Mouse (Mus musculus): ENCODE data around the gene Osbp2. TPM values are rescaled to one million over a fixed set of nuclear protein-coding genes. Genes with fewer than 3 reads are reported as not detected.

The Osbp2 gene
- polyA plus RNA-seq, 1 experiment from 2014 or later = 14.9 TPM

- no peaks in the 10 kb centered on the region for H3K36me3 ChIP-seq
- peaks cover 13% of the 10 kb centered on the region for H3K4me1 ChIP-seq (replicated peaks)
- no peak for ATAC-seq
- no peak overlapping the region for H3K4me3 ChIP-seq (replicated peaks)
- no peaks in the 10 kb centered on the region for H3K9me3 ChIP-seq
- H3K9ac ChIP-seq (replicated peaks) = no peak overlapping the region
- H3K27ac ChIP-seq = no peak overlapping the region
- no peak overlapping the region for H3K4me2 ChIP-seq (replicated peaks)
- no peaks in the 10 kb centered on the region for H3K27me3 ChIP-seq
- WGBS = 90% methylated on average over 2 of the region's 2 CpGs
Measured at GRCm38 (mm10) chr11:3738778-3739177, 124.9 kb downstream of the Osbp2 start.

- Histone ChIP-seq H3K9ac (replicated peaks) (no peak overlapping the region), H3K9me3 (no peaks in the 10 kb centered on the region), H3K27ac (no peak overlapping the region), H3K4me2 (replicated peaks) (no peak overlapping the region), H3K4me1 (replicated peaks) (peaks cover 20% of the 10 kb centered on the region), H3K36me3 (no peaks in the 10 kb centered on the region), H3K4me3 (replicated peaks) (no peak overlapping the region), H3K27me3 (no peaks in the 10 kb centered on the region)
- 87% methylated on average over 11 of the region's 11 CpGs for WGBS
- no peak for ATAC-seq
Measured at GRCm38 (mm10) chr11:3735715-3736114, 128.0 kb downstream of the Osbp2 start.

- Histone ChIP-seq H3K4me1 (replicated peaks) (peaks cover 20% of the 10 kb centered on the region), H3K9ac (replicated peaks) (peak overlapping the region; percentile 44; the same call in 1 of the 2 replicates), H3K4me3 (replicated peaks) (no peak overlapping the region), H3K27ac (peak overlapping the region; percentile 90), H3K36me3 (no peaks in the 10 kb centered on the region), H3K4me2 (replicated peaks) (peak overlapping the region; percentile 33), H3K9me3 (no peaks in the 10 kb centered on the region), H3K27me3 (no peaks in the 10 kb centered on the region)
- peak; percentile 70 for ATAC-seq
- 62% methylated on average over 14 of the region's 14 CpGs for WGBS
Measured at GRCm38 (mm10) chr11:3733933-3734636, 129.6 kb downstream of the Osbp2 start.

GRCm38 (mm10) chr11:3731469-3731868 is 132.2 kb downstream of the Osbp2 start:
- no peak overlapping the region for H3K27ac ChIP-seq
- H3K36me3 ChIP-seq = no peaks in the 10 kb centered on the region
- ATAC-seq = no peak
- 91% methylated on average over 4 of the region's 4 CpGs for WGBS
- no peak overlapping the region for H3K4me2 ChIP-seq (replicated peaks)
- no peak overlapping the region for H3K9ac ChIP-seq (replicated peaks)
- no peak overlapping the region for H3K4me3 ChIP-seq (replicated peaks)
- peaks cover 22% of the 10 kb centered on the region for H3K4me1 ChIP-seq (replicated peaks)
- H3K9me3 ChIP-seq = no peaks in the 10 kb centered on the region
- H3K27me3 ChIP-seq = no peaks in the 10 kb centered on the region

GRCm38 (mm10) chr11:3727438-3728105 is 136.1 kb downstream of the Osbp2 start:
- no peaks in the 10 kb centered on the region for H3K27me3 ChIP-seq
- WGBS = 73% methylated on average over 9 of the region's 9 CpGs
- H3K4me2 ChIP-seq (replicated peaks) = no peak overlapping the region

GRCm38 (mm10) chr11:3725331-3726054 is 138.2 kb downstream of the Osbp2 start:
- peak; percentile 47 for ATAC-seq
- Histone ChIP-seq H3K9ac (replicated peaks) (no peak overlapping the region), H3K9me3 (no peaks in the 10 kb centered on the region), H3K27me3 (no peaks in the 10 kb centered on the region), H3K4me1 (replicated peaks) (peaks cover 35% of the 10 kb centered on the region), H3K4me2 (replicated peaks) (no peak overlapping the region), H3K27ac (peak overlapping the region; percentile 60), H3K36me3 (no peaks in the 10 kb centered on the region), H3K4me3 (replicated peaks) (no peak overlapping the region)
- WGBS = 53% methylated on average over 10 of the region's 10 CpGs

More at GRCm38 (mm10) chr11:3727438-3728105, 136.1 kb downstream of the Osbp2 start:
- no peaks in the 10 kb centered on the region for H3K36me3 ChIP-seq
- no peak for ATAC-seq
- H3K27ac ChIP-seq = no peak overlapping the region
- no peak overlapping the region; the same call in 1 of the 2 replicates for H3K9ac ChIP-seq (replicated peaks)
- no peak overlapping the region for H3K4me3 ChIP-seq (replicated peaks)
- peaks cover 35% of the 10 kb centered on the region for H3K4me1 ChIP-seq (replicated peaks)
- H3K9me3 ChIP-seq = no peaks in the 10 kb centered on the region

GRCm38 (mm10) chr11:3724726-3725125 is 139.0 kb downstream of the Osbp2 start:
- Histone ChIP-seq H3K27me3 (no peaks in the 10 kb centered on the region), H3K9ac (replicated peaks) (0 out of 2 replicates have a peak overlapping the region, but pooled peaks have one; percentile 5), H3K4me3 (replicated peaks) (no peak overlapping the region), H3K9me3 (no peaks in the 10 kb centered on the region), H3K4me2 (replicated peaks) (no peak overlapping the region), H3K27ac (peak overlapping the region; percentile 60), H3K4me1 (replicated peaks) (peaks cover 35% of the 10 kb centered on the region), H3K36me3 (no peaks in the 10 kb centered on the region)
- 81% methylated on average over 5 of the region's 5 CpGs for WGBS
- no peak for ATAC-seq

- Histone ChIP-seq H3K4me2 (replicated peaks) (no peak overlapping the region), H3K36me3 (no peaks in the 10 kb centered on the region), H3K9ac (replicated peaks) (no peak overlapping the region), H3K27me3 (no peaks in the 10 kb centered on the region), H3K4me1 (replicated peaks) (peaks cover 35% of the 10 kb centered on the region), H3K9me3 (no peaks in the 10 kb centered on the region), H3K27ac (no peak overlapping the region), H3K4me3 (replicated peaks) (no peak overlapping the region)
- 56% methylated on average over 4 of the region's 4 CpGs for WGBS
- no peak for ATAC-seq
Measured at GRCm38 (mm10) chr11:3723910-3724309, 139.8 kb downstream of the Osbp2 start.

- H3K27me3 ChIP-seq = no peaks in the 10 kb centered on the region
- no peak overlapping the region for H3K4me3 ChIP-seq (replicated peaks)
- no peak overlapping the region for H3K27ac ChIP-seq
- H3K4me1 ChIP-seq (replicated peaks) = peaks cover 35% of the 10 kb centered on the region
- no peak overlapping the region for H3K9ac ChIP-seq (replicated peaks)
- no peaks in the 10 kb centered on the region for H3K9me3 ChIP-seq
- 43% methylated on average over 3 of the region's 3 CpGs for WGBS
- ATAC-seq = no peak
- no peak overlapping the region for H3K4me2 ChIP-seq (replicated peaks)
- no peaks in the 10 kb centered on the region for H3K36me3 ChIP-seq
Measured at GRCm38 (mm10) chr11:3722861-3723260, 140.8 kb downstream of the Osbp2 start.

GRCm38 (mm10) chr11:3722036-3722435 is 141.7 kb downstream of the Osbp2 start:
- Histone ChIP-seq H3K27ac (no peak overlapping the region), H3K4me2 (replicated peaks) (no peak overlapping the region), H3K4me1 (replicated peaks) (peaks cover 35% of the 10 kb centered on the region), H3K9ac (replicated peaks) (no peak overlapping the region), H3K27me3 (no peaks in the 10 kb centered on the region), H3K36me3 (no peaks in the 10 kb centered on the region), H3K4me3 (replicated peaks) (no peak overlapping the region), H3K9me3 (no peaks in the 10 kb centered on the region)
- no peak for ATAC-seq
- WGBS = 35% methylated on average over 3 of the region's 3 CpGs

- Histone ChIP-seq H3K27ac (no peak overlapping the region), H3K9ac (replicated peaks) (no peak overlapping the region), H3K4me1 (replicated peaks) (no peaks in the 10 kb centered on the region), H3K4me2 (replicated peaks) (no peak overlapping the region), H3K9me3 (no peaks in the 10 kb centered on the region), H3K27me3 (no peaks in the 10 kb centered on the region), H3K4me3 (replicated peaks) (no peak overlapping the region), H3K36me3 (peaks cover 5% of the 10 kb centered on the region; the same call in 1 of the 2 replicates)
- ATAC-seq = no peak
- WGBS = 91% methylated on average over 6 of the region's 6 CpGs
Measured at GRCm38 (mm10) chr11:3716662-3717061, 147.0 kb downstream of the Osbp2 start.

GRCm38 (mm10) chr11:3714486-3714885 is 149.2 kb downstream of the Osbp2 start:
- Histone ChIP-seq H3K9ac (replicated peaks) (no peak overlapping the region), H3K4me1 (replicated peaks) (no peaks in the 10 kb centered on the region), H3K27me3 (no peaks in the 10 kb centered on the region), H3K9me3 (no peaks in the 10 kb centered on the region), H3K36me3 (peaks cover 5% of the 10 kb centered on the region; the same call in 1 of the 2 replicates), H3K4me2 (replicated peaks) (no peak overlapping the region), H3K27ac (no peak overlapping the region), H3K4me3 (replicated peaks) (no peak overlapping the region)
- 39% methylated on average over 15 of the region's 15 CpGs for WGBS
- ATAC-seq = peak; percentile 68
